Mouse (Mus musculus) kidney, postnatal 36 days (tissue): ENCODE results near the gene Hoxa9.

Experiments
- DNase-seq, 2 experiments: peaks; one replicate each; pipeline ENCODE4 v3.0.0; 2021 to 2022; ENCODE audit warnings: mixed read lengths in 2 of 2

Hoxa9 gene

DNA sequence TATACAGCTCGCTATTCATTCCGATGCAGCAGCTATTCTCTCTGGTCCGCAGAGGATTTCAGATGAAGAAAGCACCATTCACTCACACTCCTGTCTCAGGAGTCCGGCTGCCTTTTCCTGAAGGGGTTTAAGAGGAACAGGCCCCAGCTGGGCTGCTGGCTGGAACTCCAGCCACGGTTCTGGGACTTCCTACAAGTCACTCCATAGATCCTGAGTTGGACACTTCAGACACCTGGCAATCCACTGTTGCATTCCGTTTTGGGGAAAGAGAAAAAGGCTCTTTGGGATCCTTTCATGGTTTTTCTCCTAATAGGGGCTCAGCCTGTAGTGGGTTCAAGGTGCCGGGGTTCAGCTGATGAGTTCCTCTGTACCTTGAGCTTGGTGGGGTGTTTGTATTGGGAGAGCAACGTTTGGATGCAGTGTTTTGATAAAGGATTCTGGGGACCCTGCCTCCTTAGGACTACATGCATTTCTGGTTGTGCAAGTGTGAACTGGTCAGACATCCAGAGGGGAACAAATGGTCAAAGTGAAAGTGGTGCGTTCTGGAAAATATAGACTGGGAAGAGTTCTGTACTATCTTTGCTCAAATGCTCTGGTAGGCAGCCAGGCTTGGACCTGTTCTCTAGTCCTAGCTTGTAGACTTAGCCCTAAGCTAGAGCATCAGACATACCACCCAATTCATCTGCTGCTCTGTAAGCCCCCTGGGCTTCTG is 31.0 kb upstream of the Hoxa9 start:
- DNase-seq: peak in 1 of 2 experiments; percentile 15

DNA sequence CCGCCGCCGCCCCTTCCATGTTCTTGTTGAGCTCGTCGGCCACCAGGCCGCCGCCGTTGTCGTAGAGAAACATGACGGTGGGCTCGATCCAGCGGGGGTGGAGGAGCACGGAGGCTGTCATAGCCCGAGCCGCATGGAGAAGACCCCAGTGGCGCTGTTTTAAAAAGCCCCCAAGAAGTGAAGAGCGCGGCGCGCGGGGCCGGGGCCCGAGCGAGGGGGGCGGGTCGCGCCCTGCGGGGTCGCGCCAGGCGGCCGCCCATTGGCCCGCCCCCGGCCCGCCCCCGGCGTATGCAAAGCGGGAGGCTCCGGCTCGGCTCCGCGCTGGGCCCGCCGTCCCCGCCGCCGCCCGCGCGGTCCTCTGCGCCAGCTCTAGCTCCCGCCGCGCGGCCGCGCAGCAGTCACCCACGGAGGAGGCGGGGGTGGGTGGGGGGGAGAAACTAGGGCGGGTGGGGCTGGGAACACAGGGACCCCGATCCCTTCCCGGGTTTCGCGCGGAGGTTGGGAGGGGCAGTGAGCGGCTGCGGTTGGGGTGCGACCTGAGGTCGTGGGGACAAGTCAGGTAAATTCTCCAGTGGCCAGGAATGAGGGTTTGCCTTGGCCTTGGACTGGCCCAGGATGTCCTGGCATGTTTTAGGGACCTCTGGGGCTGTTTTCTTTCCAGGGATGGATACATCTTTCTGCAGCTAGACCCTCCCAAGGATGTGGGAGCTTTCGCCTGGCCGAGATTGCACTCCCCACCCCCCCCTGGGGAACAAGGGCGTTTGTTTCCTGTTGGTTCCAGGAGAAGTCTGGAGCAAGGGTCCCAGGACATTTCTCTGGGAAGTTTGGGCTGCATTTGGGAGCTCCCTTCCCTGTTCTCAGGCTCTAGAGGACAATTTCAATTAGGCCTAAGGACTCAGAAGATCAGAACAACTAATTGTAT is 30.0 kb upstream of the Hoxa9 start, which contains the start of gene Hoxa13:
Gene Hoxa13, minus strand, starts transcription at position 227 of the 922 bp plus-strand sequence.
- peak in 1 of 2 experiments; percentile 33 for DNase-seq

DNA sequence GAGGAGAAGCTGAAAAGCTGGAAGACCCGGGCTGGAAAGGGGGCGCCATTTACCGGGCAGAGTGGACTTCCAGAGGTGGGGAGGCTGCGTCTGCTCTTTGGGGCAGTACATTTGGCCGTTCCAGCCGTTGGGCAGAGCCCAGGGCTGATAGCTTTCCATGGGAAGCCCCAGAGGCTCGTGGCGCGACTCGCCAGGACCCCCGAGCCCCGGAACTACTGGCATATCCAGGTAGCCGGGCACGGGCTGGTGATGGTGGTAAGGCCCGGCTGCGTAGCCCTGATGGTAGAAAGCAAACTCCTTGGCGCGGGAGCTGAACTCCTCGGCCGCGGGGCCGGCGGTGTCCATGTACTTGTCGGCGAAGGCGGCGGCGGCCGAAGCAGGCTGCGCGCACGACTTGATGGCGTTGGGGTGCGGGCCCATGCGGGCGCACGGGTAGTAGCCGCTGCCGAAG is 28.9 kb upstream of the Hoxa9 start:
- peak in 1 of 2 experiments; percentile 38 for DNase-seq

DNA sequence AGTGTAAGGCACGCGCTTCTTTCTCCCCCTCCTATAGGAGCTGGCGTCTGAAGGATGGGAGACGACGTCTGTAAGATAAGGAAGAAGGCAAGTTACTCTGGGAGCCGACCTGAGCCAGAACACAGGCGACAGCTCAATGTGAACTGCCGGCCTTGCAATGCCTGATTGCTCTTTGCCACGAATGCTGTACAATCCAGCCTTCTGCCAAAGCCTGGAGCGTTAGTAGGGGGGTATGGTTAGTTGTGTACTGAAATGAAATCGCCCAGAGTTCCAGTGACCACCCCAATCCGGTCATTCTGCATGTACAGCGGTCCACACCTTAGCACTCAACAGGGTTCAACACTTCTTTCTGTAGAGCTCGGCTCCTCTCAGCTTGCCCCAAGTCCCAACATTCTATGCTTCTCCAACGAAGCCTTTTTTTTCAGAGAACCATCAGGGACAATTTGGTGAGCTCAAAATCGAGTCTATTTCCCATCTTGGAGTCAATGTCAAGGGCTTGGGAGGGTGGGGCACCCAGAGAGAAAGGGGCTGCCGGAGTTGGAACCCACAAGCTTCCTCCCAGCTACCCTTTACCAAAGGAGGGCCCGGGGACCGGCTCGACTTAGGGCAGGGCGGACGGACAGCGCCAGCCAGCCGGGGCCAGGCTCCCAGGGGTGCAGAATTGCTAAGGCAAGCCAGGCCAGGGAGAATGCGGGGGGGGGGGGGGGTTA is 28.3 kb upstream of the Hoxa9 start:
- DNase-seq: peak in 1 of 2 experiments; percentile 30

DNA sequence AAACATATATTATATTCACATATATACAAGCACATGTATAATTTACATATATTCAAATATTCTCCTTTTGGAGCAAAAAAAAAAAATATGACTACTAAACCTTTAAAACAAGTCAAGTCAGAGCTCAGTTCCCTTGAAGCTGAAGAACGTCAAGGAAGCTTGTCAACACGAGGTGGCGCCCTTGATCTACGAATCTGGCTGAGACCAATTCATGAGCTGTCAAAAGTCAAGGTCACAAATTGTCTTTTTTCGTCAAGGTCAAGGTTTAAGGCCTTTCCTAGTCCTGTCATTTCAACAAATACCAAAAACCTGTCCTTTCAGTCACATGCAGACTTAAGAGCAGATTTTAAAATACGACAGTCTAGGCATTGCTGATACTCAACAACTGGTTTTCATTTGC is 26.1 kb upstream of the Hoxa9 start:
- DNase-seq: peak; percentile 84 to 94

DNA sequence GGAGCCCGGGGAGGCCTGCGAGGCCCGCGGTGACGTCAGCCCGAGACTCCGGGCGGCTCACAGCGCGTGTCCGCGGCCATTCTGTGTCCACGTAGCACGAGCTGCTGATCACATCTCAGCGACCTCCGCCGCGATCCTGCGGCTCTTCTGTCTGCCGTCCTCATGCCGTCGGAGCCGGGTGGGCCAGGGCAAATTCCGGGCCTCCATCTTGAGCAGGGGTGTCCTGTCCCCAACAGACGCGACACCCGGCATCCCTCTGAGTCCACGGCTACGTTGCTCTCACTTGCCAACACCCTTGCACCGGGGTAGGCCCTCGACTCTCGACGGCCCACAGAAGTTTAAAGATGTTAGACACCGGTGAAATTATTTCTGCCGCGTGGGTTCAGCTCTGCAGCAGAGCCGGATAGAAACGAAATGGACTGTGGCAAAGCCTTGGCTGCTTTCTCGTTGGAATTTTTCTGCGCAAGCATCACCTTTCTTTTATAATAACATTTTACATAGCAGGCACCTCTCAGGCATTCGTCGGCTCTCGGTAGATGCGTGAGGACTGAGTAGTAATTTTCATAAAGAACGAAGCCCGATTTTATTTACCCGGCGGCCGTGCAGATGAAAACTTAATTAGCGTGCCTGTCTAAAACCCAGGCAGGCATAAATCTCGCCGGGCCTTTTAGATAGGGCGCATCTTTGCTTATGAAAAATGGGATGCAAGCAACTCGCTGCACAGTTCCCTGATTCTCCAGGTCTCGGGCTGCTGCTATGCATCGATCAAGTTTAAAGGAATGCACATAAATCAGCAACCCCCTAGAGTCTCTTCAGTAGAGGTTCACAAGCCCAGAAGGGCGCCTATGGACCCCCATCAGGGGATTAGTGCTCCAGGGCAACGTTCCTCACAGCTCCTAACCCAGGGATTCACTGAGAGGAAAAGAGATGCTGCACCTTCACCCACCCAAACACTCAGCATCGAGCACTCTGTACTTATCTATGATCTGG is 22.9 kb upstream of the Hoxa9 start:
- DNase-seq: peak in 1 of 2 experiments; percentile 21

DNA sequence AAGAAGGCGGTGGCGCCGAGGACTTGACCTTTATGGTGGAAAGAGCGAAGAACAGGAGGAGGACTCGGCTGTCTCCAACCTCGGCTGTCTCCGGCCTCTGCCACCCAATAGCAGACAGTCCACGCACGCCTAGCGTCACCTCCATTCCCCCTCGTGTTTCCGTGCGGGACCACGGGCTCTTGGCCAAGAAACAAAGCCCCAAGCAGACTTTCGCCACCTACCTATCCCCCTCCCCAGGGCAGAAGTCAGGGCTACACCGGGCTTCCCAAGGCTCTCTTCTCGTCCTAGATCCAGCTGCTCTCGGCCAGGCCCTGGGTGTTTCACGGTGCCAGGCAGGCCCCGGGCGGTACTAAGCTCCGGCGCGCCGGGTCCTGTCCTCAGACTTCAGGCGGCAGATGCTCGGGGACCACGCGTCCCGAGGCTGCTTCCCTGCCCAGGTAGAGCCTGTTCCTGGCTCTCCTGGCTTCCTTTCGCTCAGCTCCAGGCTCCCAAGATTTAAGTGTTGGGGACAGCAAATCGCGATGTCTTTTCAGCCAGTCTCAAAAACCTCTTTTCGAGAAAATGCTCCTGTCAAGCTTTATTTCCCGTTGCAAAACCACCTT is 22.0 kb upstream of the Hoxa9 start:
- peak in 1 of 2 experiments; percentile 5 for DNase-seq

DNA sequence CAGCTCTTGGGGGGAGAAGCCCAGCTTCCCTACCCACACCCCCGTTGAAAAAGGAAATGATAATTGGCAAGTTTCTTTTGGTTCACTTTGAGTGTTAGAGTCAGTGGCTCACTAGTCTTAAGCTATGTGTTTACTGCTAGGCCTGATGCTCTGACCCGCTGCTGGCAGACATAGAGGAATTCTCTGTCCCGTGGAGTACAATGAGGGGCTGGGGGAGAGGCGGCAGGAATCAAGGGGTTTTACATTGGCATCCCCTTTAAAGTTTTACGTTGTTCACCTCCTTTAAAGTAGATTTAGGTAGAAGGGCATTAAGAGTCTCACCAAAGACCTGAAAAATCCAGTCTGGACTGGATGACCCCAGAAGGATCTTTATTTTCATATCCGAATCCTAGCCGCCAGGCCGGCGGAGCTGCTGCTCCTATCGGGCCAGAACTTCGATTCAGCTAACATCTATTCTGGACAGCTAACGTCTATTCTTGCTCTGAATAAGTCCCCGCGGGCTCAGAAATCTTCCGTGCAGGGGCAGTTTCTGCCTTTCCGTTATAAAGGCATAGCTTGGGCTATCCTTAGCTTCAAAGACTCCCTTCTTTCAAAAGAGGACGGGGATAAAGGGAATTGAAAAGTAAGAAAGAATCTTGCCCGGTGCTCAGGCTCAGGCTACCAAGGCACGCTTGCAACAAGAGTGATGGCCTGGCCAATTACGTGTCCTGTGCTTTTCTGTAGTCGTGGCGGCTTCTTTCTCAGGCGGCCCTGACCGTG is 21.3 kb upstream of the Hoxa9 start:
- no peak for DNase-seq

DNA sequence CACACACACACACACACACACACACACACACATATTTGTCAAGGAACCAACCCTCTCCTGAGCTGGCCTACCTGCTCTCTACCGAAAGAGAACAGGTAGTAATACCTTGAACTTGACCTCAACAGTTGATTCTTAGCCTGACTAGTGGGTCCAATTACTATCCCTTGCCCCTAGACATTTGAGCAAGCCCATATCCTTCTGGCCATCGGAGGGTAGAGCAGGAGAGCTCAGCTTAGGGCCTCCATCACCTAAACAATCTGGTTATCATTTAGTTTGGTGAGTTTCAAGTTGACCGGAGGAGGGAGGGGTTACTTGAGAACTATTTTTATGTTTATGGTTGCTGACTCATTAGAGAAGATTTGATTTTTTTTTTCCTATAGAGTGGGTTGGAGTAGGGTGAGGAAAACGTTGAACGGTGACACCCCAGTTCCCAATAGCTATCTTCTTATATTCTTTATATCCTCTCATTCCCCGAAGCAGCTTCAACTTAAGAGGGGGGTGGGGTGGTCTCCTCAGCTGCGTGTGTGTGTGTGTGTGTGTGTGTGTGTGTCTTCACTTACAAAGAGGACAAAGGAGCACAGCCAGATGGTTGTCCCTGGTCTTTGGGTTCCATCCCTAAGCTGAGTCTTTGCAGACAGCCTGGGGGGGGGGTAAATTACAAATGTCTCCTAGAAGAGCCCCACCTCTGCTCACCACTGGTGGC is 20.4 kb upstream of the Hoxa9 start:
- no peak for DNase-seq

DNA sequence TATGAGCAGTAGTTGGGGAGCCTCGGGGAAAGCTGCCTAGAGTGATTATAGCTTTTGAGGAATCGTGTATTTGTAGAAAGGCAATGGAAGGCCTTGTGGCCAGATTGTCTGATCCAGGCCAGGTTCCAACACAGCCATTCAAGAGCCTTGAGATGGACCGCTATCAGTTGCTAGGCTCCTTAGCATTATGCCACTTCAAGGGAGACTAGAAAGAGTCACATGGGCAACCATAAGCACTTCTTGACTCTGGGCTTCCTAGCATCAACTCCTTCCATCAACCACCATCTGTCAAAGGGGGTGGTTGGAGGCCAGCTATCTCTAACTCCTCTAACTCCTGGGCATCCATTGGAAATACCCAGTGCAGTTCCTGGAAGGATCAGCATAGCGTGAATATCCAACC is 18.9 kb upstream of the Hoxa9 start:
- no peak for DNase-seq

DNA sequence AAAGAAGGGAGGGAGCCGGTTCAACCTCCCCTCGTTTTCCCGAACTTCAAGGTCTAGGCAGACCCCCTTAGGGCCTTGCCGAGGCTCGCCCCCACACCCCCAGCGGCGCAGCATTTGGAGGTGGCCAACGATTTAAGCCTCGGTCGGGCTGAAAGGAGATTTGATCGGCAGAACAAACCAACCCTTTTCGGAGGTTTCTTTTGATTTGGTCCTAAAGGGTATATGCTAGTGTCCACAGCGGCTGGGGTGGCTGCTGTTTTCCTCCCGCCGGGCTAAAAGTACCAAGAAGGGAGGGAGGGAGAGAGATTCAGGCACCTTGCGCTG is 18.5 kb upstream of the Hoxa9 start:
- DNase-seq: no peak

DNA sequence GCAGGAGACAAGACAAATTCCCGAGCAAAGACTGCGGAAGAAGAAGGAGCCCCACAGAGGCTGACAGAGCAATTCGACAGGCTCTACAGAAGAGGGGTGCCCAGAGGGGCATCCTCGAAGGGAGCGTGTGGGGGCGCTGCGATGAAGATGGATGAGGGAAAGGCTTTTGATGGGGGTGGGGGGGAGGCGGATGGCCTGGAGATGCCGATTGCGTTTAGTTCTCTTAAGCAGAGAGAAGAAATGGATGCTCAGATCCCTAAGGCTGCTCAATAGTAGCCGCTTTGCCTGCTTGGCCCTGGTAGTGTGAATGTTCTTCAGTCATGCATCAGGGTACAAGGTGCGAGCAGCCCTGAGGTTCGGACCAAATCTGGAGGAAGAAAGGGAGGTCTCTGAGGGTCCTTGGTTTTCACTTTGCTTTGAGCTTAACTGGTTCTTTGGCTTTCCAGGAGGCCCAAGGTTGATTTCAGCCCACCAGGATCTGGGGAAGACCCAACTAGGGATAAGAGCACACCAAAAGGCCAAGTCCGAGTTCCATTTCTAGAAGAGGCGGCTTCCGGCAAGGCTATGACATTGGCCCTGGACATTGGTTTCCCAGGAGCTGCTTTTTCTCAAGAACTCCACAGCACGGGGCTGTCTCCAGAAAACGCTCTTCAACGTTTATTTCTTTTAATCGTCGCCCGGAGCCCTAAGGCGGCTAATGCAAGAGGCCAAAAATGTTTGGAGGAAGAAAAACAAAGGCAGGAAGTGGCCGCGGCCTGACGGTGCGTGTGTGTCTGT is 17.9 kb upstream of the Hoxa9 start:
- peak in 1 of 2 experiments; percentile 12 for DNase-seq

DNA sequence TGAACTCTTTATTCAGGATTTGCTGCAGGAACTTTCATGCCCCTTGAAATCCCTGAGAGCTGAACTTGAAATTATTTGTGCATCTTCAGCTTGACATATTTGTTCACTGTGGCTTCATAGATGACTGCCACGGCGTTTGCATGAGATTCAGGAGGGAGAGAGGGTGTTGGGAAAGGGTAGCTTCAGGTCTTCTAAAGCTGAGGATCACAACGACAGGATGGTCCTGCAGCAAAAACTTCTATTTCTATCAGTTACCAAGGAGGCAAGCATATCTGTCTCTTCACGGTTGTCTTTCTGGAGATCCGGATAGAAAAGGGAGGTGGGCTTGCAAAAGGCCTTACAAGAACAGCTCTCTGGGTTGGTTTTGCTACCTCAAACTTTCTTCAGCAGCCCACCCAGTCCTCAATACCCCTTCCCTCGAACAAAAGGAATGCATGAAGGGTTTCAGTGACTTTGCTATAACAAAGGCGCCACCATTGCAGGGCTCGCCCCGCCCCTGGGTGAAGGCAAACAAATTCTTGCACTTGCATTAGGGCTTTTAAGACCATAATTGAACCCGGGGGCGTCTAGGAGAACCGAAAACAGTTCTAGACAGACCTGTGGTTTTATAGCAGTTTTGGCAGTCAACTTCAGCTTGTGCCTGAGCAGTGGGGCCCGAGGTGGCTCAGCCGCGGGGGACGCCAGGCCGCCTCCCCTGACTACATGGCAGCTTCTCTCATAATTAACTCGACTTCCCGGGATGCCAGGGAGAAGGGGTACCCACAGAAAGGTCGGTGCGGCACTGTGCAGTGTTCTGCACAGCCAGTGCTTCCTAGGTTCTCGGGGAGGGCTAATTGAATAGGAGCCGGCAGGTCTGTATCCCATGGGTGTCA is 17.1 kb upstream of the Hoxa9 start:
- DNase-seq: no peak

DNA sequence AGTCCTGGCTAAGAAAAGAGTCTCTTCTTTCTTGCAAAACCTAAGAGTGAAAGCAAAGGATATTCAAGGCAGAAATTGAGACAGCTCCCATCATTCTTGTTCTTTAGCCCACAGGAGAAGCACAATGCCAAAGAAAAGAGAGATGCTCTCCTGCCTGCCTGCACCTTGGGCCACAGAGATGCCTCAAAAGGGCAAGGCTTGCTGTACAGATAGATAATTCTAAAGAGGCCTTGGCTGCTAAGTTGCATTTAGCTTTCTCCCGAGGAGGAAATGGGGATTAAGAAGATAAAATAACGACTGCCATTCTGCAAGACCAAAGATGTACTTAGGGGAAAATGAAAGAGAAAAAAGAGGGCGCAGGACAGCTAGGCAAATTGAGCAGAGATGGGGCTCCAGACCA is 16.0 kb upstream of the Hoxa9 start:
- DNase-seq: no peak

DNA sequence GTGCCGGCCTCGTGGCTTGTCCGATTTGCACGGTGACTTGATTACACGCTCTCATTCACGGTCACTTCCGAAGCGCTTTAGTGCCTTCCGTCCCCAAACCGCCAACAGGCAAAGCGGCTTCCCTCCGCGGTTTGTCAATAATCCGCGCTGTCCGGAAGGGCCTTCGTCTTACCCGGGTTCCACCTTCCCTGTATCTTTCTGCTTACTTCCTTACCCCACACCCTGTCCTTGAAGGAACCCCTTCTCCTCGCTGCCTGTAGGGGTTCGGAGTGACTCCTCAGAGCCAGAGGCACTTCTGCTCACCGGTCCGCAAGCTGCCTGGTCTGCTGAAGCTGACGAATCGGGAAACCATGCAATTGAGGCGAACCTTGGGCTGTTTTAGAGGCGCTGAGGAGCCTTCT is 15.5 kb upstream of the Hoxa9 start:
- DNase-seq: peak in 1 of 2 experiments; percentile 51

DNA sequence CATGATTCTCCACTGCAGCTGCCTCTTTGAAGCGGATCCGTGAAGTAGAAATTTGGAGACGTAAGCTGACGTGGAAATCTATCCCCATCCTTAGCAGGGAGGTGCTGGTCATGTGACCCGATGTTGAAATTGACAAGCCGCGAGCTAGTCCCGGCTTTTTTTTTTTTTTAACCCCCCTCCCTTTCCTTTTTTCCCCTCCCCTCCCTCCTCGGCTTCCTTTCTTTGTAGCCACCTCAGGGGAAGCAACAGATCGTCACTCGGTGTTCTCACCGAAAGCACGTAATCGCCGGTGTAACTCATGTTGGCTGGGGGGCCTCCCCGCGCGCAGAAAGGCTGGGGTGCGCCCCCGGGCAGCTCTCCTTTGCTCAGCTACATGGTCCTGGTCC is 14.9 kb upstream of the Hoxa9 start, which contains the start of gene Hoxa11:
Gene Hoxa11, minus strand, starts transcription at position 54 of the 386 bp plus-strand sequence.
- DNase-seq: peak; percentile 49 to 57

DNA sequence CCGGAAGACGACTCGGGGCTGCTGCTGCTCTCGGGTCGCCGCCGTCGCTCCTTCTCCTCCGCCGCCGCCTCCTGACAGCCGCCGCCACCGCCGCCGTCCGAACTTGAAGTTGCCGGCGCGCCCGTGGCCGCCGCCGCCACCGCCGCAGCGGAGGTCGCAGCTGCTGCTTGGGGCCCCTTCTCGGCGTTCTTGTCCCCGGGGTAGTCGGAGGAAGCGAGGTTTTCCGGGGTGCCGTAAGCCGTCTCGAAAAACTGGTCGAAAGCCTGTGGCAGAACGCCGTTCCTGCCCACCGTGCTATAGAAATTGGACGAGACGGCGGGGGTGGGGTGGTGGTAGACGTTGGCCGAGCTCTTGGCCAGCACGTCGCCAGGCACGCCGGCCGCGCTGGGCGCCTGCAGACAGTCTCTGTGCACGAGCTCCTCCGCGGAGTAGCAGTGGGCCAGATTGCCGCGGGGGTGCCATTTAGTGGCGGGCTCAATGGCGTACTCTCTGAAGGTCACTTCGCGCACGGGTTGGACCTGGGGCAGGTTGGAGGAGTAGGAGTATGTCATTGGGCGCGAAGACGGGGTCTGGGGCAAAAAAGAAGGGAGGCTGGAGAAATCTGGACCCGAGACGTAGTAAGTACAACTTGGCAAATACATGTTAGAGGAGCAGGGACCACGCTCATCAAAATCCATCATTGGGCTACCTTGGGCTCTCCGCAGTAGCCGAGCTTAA is 14.3 kb upstream of the Hoxa9 start:
- peak in 1 of 2 experiments; percentile 51 for DNase-seq
